Mouse (Mus musculus) adrenal gland, postnatal 4 days (tissue): ENCODE data around the gene Rftn1. TPM values are rescaled to one million over a fixed set of nuclear protein-coding genes. Genes with fewer than 3 reads are reported as not detected.

Experiments used
- DNase-seq, 2 experiments: peaks; one replicate each; pipeline ENCODE4 v3.0.0; 2021 to 2022; ENCODE audit warnings: low spot score in 2 of 2, mixed read lengths in 2 of 2
- total RNA-seq, 2 experiments: library from RNA; stranded (reverse); gene quantifications; 2 replicates each; pipeline ENCODE4 v1.2.3; 2021

Rftn1 gene
- total RNA-seq, 2 experiments from 2014 or later: 16.0 to 16.9 TPM

GRCm38 (mm10) chr17:49993631-49994030 is 196.8 kb downstream of the Rftn1 start:
- DNase-seq: no peak

- DNase-seq: no peak
Measured at GRCm38 (mm10) chr17:49992625-49993603, 197.6 kb downstream of the Rftn1 start.

- DNase-seq: no peak
Measured at GRCm38 (mm10) chr17:49989583-49989982, 200.9 kb downstream of the Rftn1 start.

GRCm38 (mm10) chr17:49987095-49987494 is 203.4 kb downstream of the Rftn1 start:
- no peak for DNase-seq

- DNase-seq: no peak
Measured at GRCm38 (mm10) chr17:49983478-49983877, 207.0 kb downstream of the Rftn1 start.

- no peak for DNase-seq
Measured at GRCm38 (mm10) chr17:49982611-49983390, 207.7 kb downstream of the Rftn1 start.

- no peak for DNase-seq
Measured at GRCm38 (mm10) chr17:49981591-49981990, 208.9 kb downstream of the Rftn1 start.

- DNase-seq: no peak
Measured at GRCm38 (mm10) chr17:49979761-49980285, 210.7 kb downstream of the Rftn1 start.

GRCm38 (mm10) chr17:49977424-49977790 is 213.1 kb downstream of the Rftn1 start:
- no peak for DNase-seq

GRCm38 (mm10) chr17:49976678-49977423 is 213.6 kb downstream of the Rftn1 start:
- DNase-seq: no peak

GRCm38 (mm10) chr17:49975481-49975880 is 215.0 kb downstream of the Rftn1 start:
- DNase-seq: no peak

GRCm38 (mm10) chr17:49974996-49975395 is 215.5 kb downstream of the Rftn1 start:
- no peak for DNase-seq

- no peak for DNase-seq
Measured at GRCm38 (mm10) chr17:49972164-49972563, 218.3 kb downstream of the Rftn1 start.

GRCm38 (mm10) chr17:49971057-49971456 is 219.4 kb downstream of the Rftn1 start:
- no peak for DNase-seq

- no peak for DNase-seq
Measured at GRCm38 (mm10) chr17:49968467-49969207, 221.8 kb downstream of the Rftn1 start.

GRCm38 (mm10) chr17:49965846-49966762 is 224.4 kb downstream of the Rftn1 start:
- DNase-seq: no peak

GRCm38 (mm10) chr17:49965035-49965434 is 225.4 kb downstream of the Rftn1 start:
- no peak for DNase-seq

GRCm38 (mm10) chr17:49964471-49964870 is 226.0 kb downstream of the Rftn1 start:
- no peak for DNase-seq

- no peak for DNase-seq
Measured at GRCm38 (mm10) chr17:49959021-49959420, 231.5 kb downstream of the Rftn1 start.
